Mouse (Mus musculus) midbrain, postnatal 0 days (tissue): Measurements from ENCODE around the gene Tas2r126. TPM values are rescaled to one million over a fixed set of nuclear protein-coding genes. Genes with fewer than 3 reads are reported as not detected.

Experiments
- ATAC-seq: fragments of 200-750 bp; cut with Nextera tagmentation; 2 replicates; pipeline ENCODE4 v1.8.0; 2017; ENCODE audit warnings: moderate number of reproducible peaks, mild to moderate bottlenecking, moderate TSS enrichment, moderate library complexity; ENCODE audit not compliant: low FRiP score
- DNase-seq: peaks from one replicate; pipeline ENCODE4 v3.0.0-alpha.2; 2015; ENCODE audit warnings: low spot score
- H3K27ac ChIP-seq: fragments of 300-500 bp; sonication (generic); 2 replicates; pipeline ENCODE4 v1.5.1; 2014; ENCODE audit warnings: low read depth, mild to moderate bottlenecking, low read length, mixed read lengths
- H3K27me3 ChIP-seq: fragments of 300-500 bp; sonication (generic); 2 replicates; pipeline ENCODE4 v1.6.1; 2014; ENCODE audit warnings: low read length, control low read depth, mixed read lengths; ENCODE audit not compliant: insufficient read depth
- H3K36me3 ChIP-seq: fragments of 300-500 bp; sonication (generic); 2 replicates; pipeline ENCODE4 v1.6.1; 2014; ENCODE audit warnings: low read length, control low read depth, mixed read lengths; ENCODE audit not compliant: insufficient read depth
- H3K4me1 ChIP-seq: fragments of 300-500 bp; sonication (generic); 2 replicates; pipeline ENCODE4 v1.6.1; 2014; ENCODE audit warnings: mild to moderate bottlenecking, control low read depth, antibody characterized with exemption, low read length, mixed read lengths; ENCODE audit not compliant: insufficient read depth
- H3K4me2 ChIP-seq: fragments of 300-500 bp; sonication (generic); 2 replicates; pipeline ENCODE4 v1.6.1; 2014; ENCODE audit warnings: low read depth, mild to moderate bottlenecking, low read length, mixed read lengths; ENCODE audit not compliant: poor library complexity, severe bottlenecking
- H3K4me3 ChIP-seq: fragments of 300-500 bp; sonication (generic); 2 replicates; pipeline ENCODE4 v1.5.1; 2014; ENCODE audit warnings: low read depth, mild to moderate bottlenecking, low read length, moderate library complexity
- H3K9ac ChIP-seq: fragments of 300-500 bp; sonication (generic); replicated peaks from 2 replicates; pipeline ENCODE4 v1.6.1; 2014; ENCODE audit warnings: mild to moderate bottlenecking, low read length, moderate library complexity, mixed read lengths; ENCODE audit not compliant: poor library complexity, severe bottlenecking
- H3K9me3 ChIP-seq: fragments of 300-500 bp; sonication (generic); 2 replicates; pipeline ENCODE4 v1.6.1; 2016; ENCODE audit warnings: low read length, control low read depth
- CTCF ChIP-seq: IDR thresholded peaks from 2 replicates; pipeline ENCODE4 v1.5.1; 2016; ENCODE audit warnings: antibody characterized with exemption, mild to moderate bottlenecking
- WGBS: fragments of 180-500 bp; shearing (Covaris S2); extraction: QIAGEN DNeasy Blood & Tissue Kit; methylation state at CpG from one replicate; pipeline ENCODE4 v1.1.7; 2014; 5-methylcytosine and 5-hydroxymethylcytosine counted together
- polyA plus RNA-seq: library from polyadenylated mRNA; unstranded; fragments of >200 nt; fragmentation: Nextera tagmentation; extraction: Ambion mirVana; gene quantifications from 2 replicates; pipeline ENCODE4 v1.2.1, GENCODE M21; 2015
- total RNA-seq: library from RNA; depleted of rRNA; stranded (reverse); fragments of >200 nt; gene quantifications from 2 replicates; pipeline ENCODE4 v1.2.3, GENCODE M21; 2014

Gene Tas2r126
- total and polyA plus RNA-seq, 2 experiments from 2014 or later, result not detected

DNA sequence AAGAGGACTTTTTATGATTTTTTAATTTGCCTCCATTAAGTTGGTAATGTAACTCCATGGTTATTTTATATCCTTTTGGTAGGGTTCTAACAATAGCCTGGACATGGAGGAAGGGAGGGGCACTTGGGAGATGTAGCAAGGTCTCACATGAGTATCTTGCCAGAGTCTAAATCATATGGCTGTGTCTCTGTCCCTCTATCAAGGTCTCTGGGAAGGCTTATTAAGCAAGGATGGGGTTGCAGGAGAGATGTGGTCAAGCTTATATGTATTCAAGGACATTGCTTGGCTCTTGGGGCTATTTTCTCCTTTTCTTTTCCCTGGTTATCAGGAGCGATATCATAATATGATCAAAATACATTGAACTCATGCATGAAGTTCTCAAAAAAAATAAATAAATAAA is 35.3 kb upstream of the Tas2r126 start:
- no peak for TF ChIP-seq CTCF
- H3K27me3 ChIP-seq, result no peaks in the 10 kb centered on the region
- 100% methylated on average over 1 of the region's 1 CpGs for WGBS
- no peaks in the 10 kb centered on the region for H3K4me1 ChIP-seq
- H3K4me2 ChIP-seq, result no peak overlapping the region
- no peak overlapping the region for H3K4me3 ChIP-seq
- DNase-seq (no peak), ATAC-seq (no peak)
- H3K36me3 ChIP-seq, result no peaks in the 10 kb centered on the region
- H3K9me3 ChIP-seq, result no peaks in the 10 kb centered on the region
- H3K27ac ChIP-seq, result no peak overlapping the region
- H3K9ac ChIP-seq, result no peak overlapping the region

DNA sequence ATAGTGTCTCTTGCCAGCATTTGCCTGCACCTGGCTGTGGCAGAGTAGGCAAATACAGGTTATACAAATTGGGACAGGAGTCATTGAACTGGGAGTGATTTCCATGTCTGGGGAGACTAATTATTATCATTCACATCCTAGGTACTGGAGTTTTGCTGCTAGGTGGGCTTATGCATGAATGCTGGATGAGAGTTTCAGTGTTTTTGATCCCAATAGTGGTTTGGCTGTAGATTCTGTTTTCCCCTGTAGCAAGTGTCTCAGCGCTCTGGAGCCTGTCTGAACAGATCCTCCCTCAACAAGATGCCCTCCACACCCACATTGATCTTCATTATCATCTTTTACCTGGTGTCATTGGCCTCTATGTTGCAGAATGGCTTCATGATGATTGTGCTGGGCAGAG is 34.4 kb upstream of the Tas2r126 start, which contains the start of gene Tas2r143:
Gene Tas2r143 (plus strand): TSS at position 301 of the 400 bp plus-strand sequence.
- Histone ChIP-seq H3K4me2 (no peak within 1 kb of the TSS), H3K4me1 (no peaks in the 10 kb centered on the region), H3K9me3 (no peaks in the 10 kb centered on the region), H3K4me3 (no peak within 1 kb of the TSS), H3K36me3 (no peaks in the 10 kb centered on the region), H3K27ac (no peak within 1 kb of the TSS), H3K9ac (no peak within 1 kb of the TSS), H3K27me3 (no peaks in the 10 kb centered on the region)
- no peak for DNase-seq
- no peak for TF ChIP-seq CTCF
- 88% methylated on average over 1 of the region's 1 CpGs for WGBS
- no peak for ATAC-seq

DNA sequence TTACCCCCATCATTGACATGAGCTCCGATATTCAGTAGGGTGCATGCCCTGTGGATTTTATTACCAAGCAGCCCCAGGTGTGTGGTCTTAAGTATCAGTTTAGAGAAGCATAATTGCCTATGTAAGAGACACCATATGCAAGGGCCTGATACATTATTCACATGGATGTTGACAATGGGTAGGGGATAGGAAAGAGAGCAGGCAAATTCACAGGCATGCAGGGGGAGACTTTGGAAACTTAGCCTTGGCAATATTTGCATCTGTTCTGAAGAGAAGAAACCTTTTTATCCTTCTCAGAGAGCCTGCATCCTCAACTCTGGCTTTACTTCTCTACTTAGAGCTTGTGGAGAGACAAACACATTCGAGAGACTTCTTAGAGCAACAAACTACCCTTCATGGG is 29.2 kb upstream of the Tas2r126 start, which contains the start of gene Tas2r135:
Gene Tas2r135 (plus strand): TSS at position 301 of the 400 bp plus-strand sequence.
- H3K4me3 ChIP-seq, result no peak within 1 kb of the TSS
- no peak for TF ChIP-seq CTCF
- H3K27me3 ChIP-seq, result no peaks in the 10 kb centered on the region
- no peak for ATAC-seq
- WGBS, result 89% methylated on average over 2 of the region's 2 CpGs
- no peaks in the 10 kb centered on the region for H3K9me3 ChIP-seq
- H3K4me2 ChIP-seq, result no peak within 1 kb of the TSS
- no peaks in the 10 kb centered on the region for H3K36me3 ChIP-seq
- no peak for DNase-seq
- H3K27ac ChIP-seq, result no peak within 1 kb of the TSS
- no peaks in the 10 kb centered on the region for H3K4me1 ChIP-seq
- H3K9ac ChIP-seq, result no peak within 1 kb of the TSS

DNA sequence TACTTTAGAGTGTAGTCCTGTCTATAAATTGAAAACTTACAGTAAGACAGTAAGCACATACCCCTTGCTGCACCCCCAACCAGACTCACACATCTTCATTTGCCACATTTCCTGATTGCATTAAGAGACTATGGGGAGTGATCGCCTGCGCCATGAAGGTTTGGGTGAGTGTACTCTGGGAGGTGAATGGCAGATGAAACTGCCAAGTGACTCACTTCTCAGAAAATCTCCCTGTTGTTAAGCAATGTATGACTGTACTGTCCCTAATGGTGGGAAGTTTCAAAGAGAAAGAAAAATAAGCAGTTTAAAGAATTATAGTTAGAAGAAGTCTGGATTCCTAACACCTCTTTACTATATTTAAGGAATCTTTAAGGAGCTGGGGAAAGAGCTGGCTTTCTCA is 14.9 kb upstream of the Tas2r126 start:
- Histone ChIP-seq H3K4me2 (no peak overlapping the region), H3K27me3 (no peaks in the 10 kb centered on the region), H3K27ac (no peak overlapping the region), H3K4me3 (no peak overlapping the region), H3K9me3 (no peaks in the 10 kb centered on the region), H3K4me1 (no peaks in the 10 kb centered on the region), H3K36me3 (no peaks in the 10 kb centered on the region), H3K9ac (no peak overlapping the region)
- no peak for TF ChIP-seq CTCF
- no peak for ATAC-seq
- 91% methylated on average over 2 of the region's 2 CpGs for WGBS
- DNase-seq, result no peak

- no peaks in the 10 kb centered on the region for H3K27me3 ChIP-seq
- H3K9me3 ChIP-seq, result no peaks in the 10 kb centered on the region
- H3K4me2 ChIP-seq, result no peak overlapping the region
- no peak overlapping the region for H3K9ac ChIP-seq
- DNase-seq (no peak), ATAC-seq (no peak)
- H3K27ac ChIP-seq, result no peak overlapping the region
- no peak for TF ChIP-seq CTCF
- H3K4me3 ChIP-seq, result no peak overlapping the region
- WGBS, result 74% methylated on average over 2 of the region's 2 CpGs
- no peaks in the 10 kb centered on the region for H3K36me3 ChIP-seq
- no peaks in the 10 kb centered on the region for H3K4me1 ChIP-seq
Measured at GRCm38 (mm10) chr6:42421439-42421838, 12.9 kb upstream of the Tas2r126 start.

DNA sequence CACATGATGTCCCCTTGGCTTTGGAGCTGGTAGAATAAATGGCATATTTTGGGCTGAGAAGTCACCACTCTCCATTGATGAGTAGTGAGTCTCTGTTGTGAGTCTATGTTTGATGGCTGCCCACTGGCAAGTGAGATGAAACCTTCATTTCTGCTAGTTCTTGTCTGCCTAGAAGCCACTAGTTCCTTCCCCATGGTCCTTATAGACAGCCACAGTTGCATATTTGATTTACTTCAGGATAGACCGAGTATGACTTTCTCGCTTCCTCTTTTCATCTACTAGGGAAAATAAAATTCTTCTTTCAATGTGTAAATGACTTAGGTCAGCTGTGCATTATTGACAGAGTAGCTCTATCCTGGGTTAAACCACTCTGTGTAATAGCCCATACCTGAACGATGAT is 9.9 kb upstream of the Tas2r126 start:
- ATAC-seq, result no peak

More for the DNA sequence above, 9.9 kb upstream of the Tas2r126 start:
- Histone ChIP-seq H3K27ac (no peak overlapping the region), H3K27me3 (no peaks in the 10 kb centered on the region), H3K9me3 (no peaks in the 10 kb centered on the region), H3K9ac (no peak overlapping the region), H3K36me3 (no peaks in the 10 kb centered on the region), H3K4me3 (no peak overlapping the region), H3K4me1 (no peaks in the 10 kb centered on the region), H3K4me2 (no peak overlapping the region)
- DNase-seq, result no peak
- no peak for TF ChIP-seq CTCF
- WGBS, result 96% methylated on average over 3 of the region's 3 CpGs
